Mouse (Mus musculus): ENCODE results near the gene Prr23a3.

GRCm38 (mm10) chr9:98837537-98838074 is 27.0 kb upstream of the Prr23a3 start:
- TF ChIP-seq CTCF (IDR thresholded peaks at IDR 0.05; ENCODE audit: low read depth, low read length) (no peak), POLR2A (IDR thresholded peaks at IDR 0.05; ENCODE audit: extremely low read depth, insufficient read depth, low read length) (no peak)
